8 mouse cellular contexts compared by ENCODE assay signal in genomic region chr6:124809052-124809774, GRCm38 (mm10). TPM values are rescaled to one million over a fixed set of nuclear protein-coding genes. Genes with fewer than 3 reads are reported as not detected.
A peak's percentile ranks its signal among the peaks of the same experiment; 100 is the strongest.
DNase-seq lines count a peak whose midpoint lies in the region; ATAC-seq lines count a peak whose summit lies in the region.

No protein-coding gene starts in this region.

- H3K9ac ChIP-seq in embryonic facial prominence, embryonic 11.5 days (replicated peaks; ENCODE audit: low read length), result peak overlapping the region; percentile 67
- H3K9ac ChIP-seq in liver, embryonic 13.5 days, result peak overlapping the region; percentile 92
- H3K9ac ChIP-seq in stomach, embryonic 14.5 days (replicated peaks; ENCODE audit: low read depth, low read length), result peak overlapping the region; percentile 71

- peak overlapping the region; percentile 90 for H3K27ac ChIP-seq in embryonic facial prominence, embryonic 11.5 days (replicated peaks; ENCODE audit: low read depth, low read length)
- H3K27ac ChIP-seq in liver, embryonic 13.5 days, result peak overlapping the region; percentile 97
- peak overlapping the region; percentile 93 for H3K27ac ChIP-seq in stomach, embryonic 14.5 days (ENCODE audit: low read length)

- WGBS in embryonic facial prominence, embryonic 11.5 days, result under 1% methylated on average over 35 of the region's 35 CpGs
- WGBS in liver, embryonic 13.5 days (ENCODE audit: insufficient replicate concordance), result under 1% methylated on average over 35 of the region's 35 CpGs
- WGBS in stomach, embryonic 14.5 days, result under 1% methylated on average over 35 of the region's 35 CpGs

- peak overlapping the region; percentile 52 for H3K4me3 ChIP-seq in embryonic facial prominence, embryonic 11.5 days (ENCODE audit: low read depth, low read length)
- H3K4me3 ChIP-seq in liver, embryonic 13.5 days (replicated peaks), result peak overlapping the region; percentile 86
- H3K4me3 ChIP-seq in stomach, embryonic 14.5 days (ENCODE audit: low read depth, low read length), result peak overlapping the region; percentile 59

- H3K4me2 ChIP-seq in embryonic facial prominence, embryonic 11.5 days (ENCODE audit: low read depth, low read length), result peak overlapping the region; percentile 93
- H3K4me2 ChIP-seq in liver, embryonic 13.5 days, result peak overlapping the region; percentile 100
- H3K4me2 ChIP-seq in stomach, embryonic 14.5 days (replicated peaks; ENCODE audit: low read depth, low read length), result peak overlapping the region; percentile 98

- ATAC-seq in embryonic facial prominence, embryonic 11.5 days (replicated peaks; ENCODE audit: insufficient number of reproducible peaks, low FRiP score, low TSS enrichment, low read depth), result peak; percentile 4
- peak; percentile 40 for ATAC-seq in liver, embryonic 13.5 days (ENCODE audit: low read depth)
- peak; percentile 5; the same call in 1 of the 2 replicates for ATAC-seq in stomach, embryonic 14.5 days (ENCODE audit: insufficient number of reproducible peaks, insufficient read depth, low FRiP score, low read depth)

- H3K27me3 ChIP-seq in embryonic facial prominence, embryonic 11.5 days (ENCODE audit: control insufficient read depth, insufficient read depth, low read length), result no peaks in the 10 kb centered on the region
- no peaks in the 10 kb centered on the region for H3K27me3 ChIP-seq in liver, embryonic 13.5 days
- no peaks in the 10 kb centered on the region for H3K27me3 ChIP-seq in stomach, embryonic 14.5 days (ENCODE audit: control insufficient read depth, insufficient read depth, low read length)

- peaks cover 3% of the 10 kb centered on the region for H3K36me3 ChIP-seq in embryonic facial prominence, embryonic 11.5 days (replicated peaks; ENCODE audit: control insufficient read depth, insufficient read depth, low read depth, low read length)
- peaks cover 30% of the 10 kb centered on the region for H3K36me3 ChIP-seq in liver, embryonic 13.5 days
- peaks cover 19% of the 10 kb centered on the region for H3K36me3 ChIP-seq in stomach, embryonic 14.5 days (ENCODE audit: control insufficient read depth, insufficient read depth, low read length)

- no peaks in the 10 kb centered on the region; the same call in 1 of the 2 replicates for H3K4me1 ChIP-seq in embryonic facial prominence, embryonic 11.5 days (ENCODE audit: control insufficient read depth, insufficient read depth, low read length)
- H3K4me1 ChIP-seq in liver, embryonic 13.5 days (replicated peaks), result peaks cover 88% of the 10 kb centered on the region
- H3K4me1 ChIP-seq in stomach, embryonic 14.5 days (ENCODE audit: control insufficient read depth, insufficient read depth, low read length), result peaks cover 25% of the 10 kb centered on the region; the same call in 1 of the 2 replicates

- DNase-seq in 416B (ENCODE audit: low read depth), result peak; percentile 87
- DNase-seq in adrenal gland, postnatal 25 days, result peak; percentile 86
- peak; percentile 88 for DNase-seq in embryonic facial prominence, embryonic 11.5 days (ENCODE audit: low spot score)
- DNase-seq in heart, adult 9 months (ENCODE audit: low spot score in 2 of 2), result peak; percentile 84 to 87
- peak; percentile 91 for DNase-seq in kidney, adult 9 months
- DNase-seq in liver, embryonic 13.5 days, result peak; percentile 80
- peak; percentile 63 for DNase-seq in naive thymus-derived CD4-positive, alpha-beta T cell, adult 2 months (ENCODE audit: low read depth)

- H3K9me3 ChIP-seq in embryonic facial prominence, embryonic 11.5 days (replicated peaks; ENCODE audit: control insufficient read depth, low read length), result no peaks in the 10 kb centered on the region
- H3K9me3 ChIP-seq in liver, embryonic 13.5 days (replicated peaks), result no peaks in the 10 kb centered on the region
- no peaks in the 10 kb centered on the region for H3K9me3 ChIP-seq in stomach, embryonic 14.5 days (ENCODE audit: control insufficient read depth, low read depth, low read length)

RNA-seq across cellular contexts. Expression of gene Spsb2, which starts 0.8 kb away (rescaled TPM):
- 21.7 and 32.2 TPM in 2 replicates for total RNA-seq in adrenal gland, postnatal 25 days (2021)
- polyA plus RNA-seq in embryonic facial prominence, embryonic 11.5 days (2014; fragmentation: Nextera tagmentation; extraction: Ambion mirVana), result 4.7 and 4.8 TPM in 2 replicates
- 8.6 and 9.6 TPM in 2 replicates for polyA plus RNA-seq in liver, embryonic 13.5 days (2015; fragmentation: Nextera tagmentation; extraction: Ambion mirVana)
- polyA plus RNA-seq in stomach, embryonic 14.5 days (2014; fragmentation: Nextera tagmentation; extraction: Ambion mirVana), result 7.4 and 8.0 TPM in 2 replicates

RNA-seq across cellular contexts. Expression of gene Tpi1, which starts 4.9 kb away (rescaled TPM):
- total RNA-seq in adrenal gland, postnatal 25 days (2021), result 382 and 387 TPM in 2 replicates
- 721 and 787 TPM in 2 replicates for polyA plus RNA-seq in embryonic facial prominence, embryonic 11.5 days (2014; fragmentation: Nextera tagmentation; extraction: Ambion mirVana)
- 461 and 495 TPM in 2 replicates for polyA plus RNA-seq in liver, embryonic 13.5 days (2015; fragmentation: Nextera tagmentation; extraction: Ambion mirVana)
- polyA plus RNA-seq in stomach, embryonic 14.5 days (2014; fragmentation: Nextera tagmentation; extraction: Ambion mirVana), result 844 and 872 TPM in 2 replicates

RNA-seq across cellular contexts. Expression of gene Usp5, which starts 20.1 kb away (rescaled TPM):
- 118 and 136 TPM in 2 replicates for total RNA-seq in adrenal gland, postnatal 25 days (2021)
- polyA plus RNA-seq in embryonic facial prominence, embryonic 11.5 days (2014; fragmentation: Nextera tagmentation; extraction: Ambion mirVana), result 128 and 133 TPM in 2 replicates
- polyA plus RNA-seq in liver, embryonic 13.5 days (2015; fragmentation: Nextera tagmentation; extraction: Ambion mirVana), result 63.5 and 67.5 TPM in 2 replicates
- 121 and 123 TPM in 2 replicates for polyA plus RNA-seq in stomach, embryonic 14.5 days (2014; fragmentation: Nextera tagmentation; extraction: Ambion mirVana)

RNA-seq across cellular contexts. Expression of gene Cdca3, which starts 20.1 kb away (rescaled TPM):
- total RNA-seq in adrenal gland, postnatal 25 days (2021), result 10.5 and 11.7 TPM in 2 replicates
- polyA plus RNA-seq in embryonic facial prominence, embryonic 11.5 days (2014; fragmentation: Nextera tagmentation; extraction: Ambion mirVana), result 210 and 212 TPM in 2 replicates
- 202 and 204 TPM in 2 replicates for polyA plus RNA-seq in liver, embryonic 13.5 days (2015; fragmentation: Nextera tagmentation; extraction: Ambion mirVana)
- polyA plus RNA-seq in stomach, embryonic 14.5 days (2014; fragmentation: Nextera tagmentation; extraction: Ambion mirVana), result 151 and 163 TPM in 2 replicates

RNA-seq across cellular contexts. Expression of gene Lrrc23, which starts 29.7 kb away (rescaled TPM):
- total RNA-seq in adrenal gland, postnatal 25 days (2021), result 0.21 TPM in 1 of 2 replicates, not detected in the other
- 0.29 and 0.97 TPM in 2 replicates for polyA plus RNA-seq in embryonic facial prominence, embryonic 11.5 days (2014; fragmentation: Nextera tagmentation; extraction: Ambion mirVana)
- polyA plus RNA-seq in liver, embryonic 13.5 days (2015; fragmentation: Nextera tagmentation; extraction: Ambion mirVana), result not detected in 2 replicates
- polyA plus RNA-seq in stomach, embryonic 14.5 days (2014; fragmentation: Nextera tagmentation; extraction: Ambion mirVana), result 0.32 and 0.35 TPM in 2 replicates

Comparison
In these comparisons a context has a peak if more than half of its experiments do, and no peak if none do; other contexts are left out.
1. Peak in every context shown above with its lines: DNase-seq, ATAC-seq, H3K4me3 ChIP-seq and H3K27ac ChIP-seq.